Mouse (Mus musculus) cerebellum, adult 11-12 months (tissue): ENCODE data around the gene Exoc4.

Experiments used
- DNase-seq: peaks from one replicate; pipeline ENCODE4 v3.0.0; 2022

Exoc4 gene

GRCm38 (mm10) chr6:33681778-33682640, 433.1 kb downstream of the Exoc4 start:
- DNase-seq: peak; percentile 21

DNA sequence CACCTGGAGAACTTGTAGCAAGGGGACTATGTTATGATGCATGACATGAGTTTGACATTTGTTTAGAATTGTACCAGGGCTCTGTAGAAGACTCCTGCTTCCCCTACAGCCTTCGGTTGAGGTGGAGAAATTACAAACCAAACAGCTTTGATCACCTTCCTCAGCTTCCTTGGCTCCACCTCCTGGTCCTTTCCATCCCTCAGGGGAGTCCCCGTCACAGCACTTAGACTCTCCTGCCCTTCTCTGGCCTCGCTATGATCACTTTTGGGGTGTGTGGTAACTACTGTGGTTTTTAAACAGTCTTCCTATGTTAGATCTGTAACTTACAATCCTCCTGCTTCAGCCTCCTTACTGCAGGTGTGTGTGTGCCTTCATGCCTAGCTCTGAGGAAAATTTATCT, 434.6 kb downstream of the Exoc4 start:
- no peak for DNase-seq

GRCm38 (mm10) chr6:33685321-33685720, 436.4 kb downstream of the Exoc4 start:
- DNase-seq: no peak

DNA sequence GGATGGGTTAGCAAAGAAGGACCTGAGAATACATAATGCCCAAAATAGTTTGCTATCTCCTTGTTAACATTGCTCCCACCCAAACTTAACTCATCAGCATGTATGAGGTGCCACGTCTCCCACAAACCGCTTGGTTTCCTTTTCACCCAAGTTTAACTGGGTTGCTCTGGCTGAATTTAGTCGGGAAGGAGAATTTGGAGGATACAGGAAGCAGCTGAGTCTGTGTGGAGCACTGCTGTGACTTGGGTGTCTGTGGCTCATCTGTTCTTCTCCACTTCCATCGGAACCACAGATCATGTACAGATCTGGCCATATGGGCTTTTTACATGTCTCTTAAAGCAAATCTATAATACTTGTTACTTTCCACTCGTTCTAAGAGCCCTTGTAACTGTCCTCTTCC, 441.7 kb downstream of the Exoc4 start:
- no peak for DNase-seq

DNA sequence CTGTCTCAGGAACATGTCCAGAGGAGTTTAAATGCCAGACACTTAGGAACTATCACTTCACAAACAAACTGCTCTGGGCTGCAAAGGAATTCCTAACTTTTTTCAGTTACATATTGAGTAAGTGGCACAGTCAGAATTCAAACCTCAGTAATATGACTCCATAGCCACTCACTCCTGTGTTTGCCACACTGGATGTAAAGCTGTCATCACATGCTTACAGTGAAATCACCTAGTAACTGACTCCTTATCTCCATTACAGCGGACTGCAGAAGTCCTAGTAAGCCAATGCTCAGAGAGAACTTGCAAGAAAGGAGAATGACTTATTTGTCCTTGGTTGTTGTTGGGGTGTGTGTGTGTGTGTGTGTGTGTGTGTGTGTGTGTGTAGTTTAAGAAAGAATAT, 448.1 kb downstream of the Exoc4 start:
- DNase-seq: no peak

- no peak for DNase-seq
Measured at GRCm38 (mm10) chr6:33708907-33709306, 460.0 kb downstream of the Exoc4 start.

DNA sequence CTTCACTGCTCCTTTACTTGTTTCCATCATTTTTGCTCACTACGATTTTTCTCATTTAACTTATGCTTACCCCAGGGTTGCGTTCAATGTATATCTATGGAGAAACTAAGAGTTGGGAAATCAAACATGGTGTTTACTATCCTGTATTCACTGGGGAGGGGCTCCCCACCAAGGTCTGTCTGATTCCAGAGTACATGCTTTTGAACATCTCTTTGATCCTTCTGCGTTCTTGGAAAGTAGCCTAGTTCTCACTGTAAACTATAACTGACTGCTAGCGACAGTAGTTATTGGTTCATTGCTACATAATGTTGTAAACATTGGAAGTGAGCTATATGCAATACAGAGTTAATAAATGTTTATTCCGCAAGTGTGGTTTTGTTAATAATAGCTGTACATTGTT, 460.5 kb downstream of the Exoc4 start:
- DNase-seq: no peak

DNA sequence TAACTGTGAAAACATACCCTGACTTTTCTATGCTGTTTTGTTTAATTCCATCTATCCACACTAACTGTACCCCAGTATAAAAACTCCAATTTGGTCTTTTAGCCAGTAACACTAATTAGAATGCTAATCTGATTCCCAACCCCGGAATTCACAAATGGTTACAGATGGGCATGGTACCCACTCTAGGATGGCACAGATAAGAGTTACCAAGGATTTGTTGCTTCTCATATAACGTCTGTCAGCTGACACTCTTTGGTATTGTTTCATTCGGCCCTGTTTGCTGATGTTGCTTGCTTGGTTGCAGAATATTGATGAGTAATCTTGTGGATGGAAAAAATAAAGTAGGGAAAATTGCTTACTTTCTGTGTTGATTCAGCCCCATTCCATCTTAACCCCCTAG, 462.9 kb downstream of the Exoc4 start:
- DNase-seq: no peak

DNA sequence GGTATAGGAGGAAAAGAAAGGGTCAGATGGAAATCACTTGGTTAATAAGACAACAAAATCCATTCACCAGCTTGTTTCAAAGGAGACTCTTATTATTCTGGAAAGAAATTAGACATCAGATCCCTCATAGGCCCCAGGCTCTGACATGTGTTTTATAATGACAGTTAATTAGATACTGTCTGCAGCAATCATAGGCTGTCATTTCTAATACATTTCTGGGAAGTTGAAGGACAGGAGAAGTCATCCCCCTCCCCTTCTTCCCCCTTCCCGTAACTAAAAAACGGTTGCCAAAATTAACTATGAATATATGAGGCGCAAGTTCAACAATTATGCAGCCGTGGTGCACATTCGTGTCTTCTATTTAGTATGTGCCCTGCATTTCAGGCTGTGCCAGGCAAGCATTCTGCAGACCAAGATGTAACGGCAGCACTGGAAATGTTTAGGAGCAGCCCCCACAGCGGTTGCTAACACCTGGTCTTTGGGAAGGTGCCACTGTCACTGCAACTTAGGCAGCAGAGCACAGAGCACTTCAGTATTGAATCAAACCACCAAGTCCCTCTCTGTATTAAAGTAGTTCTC, 463.7 kb downstream of the Exoc4 start:
- no peak for DNase-seq

- no peak for DNase-seq
Measured at GRCm38 (mm10) chr6:33716254-33716965, 467.5 kb downstream of the Exoc4 start.

GRCm38 (mm10) chr6:33721166-33721565, 472.3 kb downstream of the Exoc4 start:
- DNase-seq: no peak

DNA sequence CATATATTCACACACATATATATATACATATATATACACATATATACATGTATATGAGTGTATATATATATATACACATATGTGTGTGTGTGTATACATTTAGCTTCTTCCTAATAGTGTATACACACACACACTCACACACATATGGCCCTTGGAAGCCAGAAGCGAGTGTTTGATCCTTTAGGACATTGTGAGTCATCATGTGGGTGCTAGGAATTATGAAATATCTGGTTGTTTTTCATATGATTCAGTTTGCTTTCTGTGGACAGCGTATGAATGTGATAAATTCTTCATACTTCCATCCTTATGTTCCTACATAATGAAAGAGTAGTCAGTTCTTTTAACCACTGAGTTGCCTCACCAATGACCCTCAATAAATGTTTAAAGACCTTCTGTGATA, 473.9 kb downstream of the Exoc4 start:
- no peak for DNase-seq

DNA sequence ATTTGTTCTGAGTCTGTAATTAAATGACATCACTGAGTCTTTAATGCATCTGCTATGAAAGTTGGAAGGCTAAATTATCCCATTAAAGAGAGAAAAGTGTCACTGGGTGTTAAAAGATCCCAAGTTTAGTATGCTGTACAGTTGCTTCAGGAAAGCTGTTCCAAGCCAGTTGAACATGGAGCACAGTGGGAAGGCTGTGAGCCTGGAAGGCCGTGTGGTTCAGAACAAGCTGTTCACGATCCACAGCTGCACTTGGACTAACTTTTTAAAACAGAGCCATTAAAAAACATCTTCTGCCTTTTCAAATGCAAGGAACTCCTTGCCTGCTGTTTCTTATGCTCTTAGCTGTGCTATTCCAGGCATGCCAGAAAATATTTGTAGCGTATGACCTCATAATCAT, 475.7 kb downstream of the Exoc4 start:
- DNase-seq: no peak

- DNase-seq: no peak
Measured at GRCm38 (mm10) chr6:33727271-33727670, 478.4 kb downstream of the Exoc4 start.

GRCm38 (mm10) chr6:33732214-33732613, 483.3 kb downstream of the Exoc4 start:
- no peak for DNase-seq

DNA sequence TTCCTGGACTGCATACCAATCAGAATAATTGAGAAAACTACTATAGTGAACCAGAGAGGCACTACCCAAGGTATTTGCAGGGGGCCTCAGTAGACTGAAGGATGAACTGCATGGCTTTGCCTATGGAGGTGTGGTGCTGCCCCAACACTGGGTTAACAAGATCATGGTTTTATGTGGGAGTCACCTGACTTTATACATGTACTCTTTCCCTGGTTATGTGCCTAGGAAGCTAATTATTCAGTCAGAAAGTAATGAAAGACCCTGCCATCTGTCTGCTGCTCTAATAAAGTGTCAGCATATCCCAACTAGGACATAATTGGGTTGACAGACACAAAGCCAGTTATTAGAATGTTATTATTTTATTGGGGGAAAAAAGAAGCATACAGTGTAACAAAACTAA, 484.7 kb downstream of the Exoc4 start:
- no peak for DNase-seq

DNA sequence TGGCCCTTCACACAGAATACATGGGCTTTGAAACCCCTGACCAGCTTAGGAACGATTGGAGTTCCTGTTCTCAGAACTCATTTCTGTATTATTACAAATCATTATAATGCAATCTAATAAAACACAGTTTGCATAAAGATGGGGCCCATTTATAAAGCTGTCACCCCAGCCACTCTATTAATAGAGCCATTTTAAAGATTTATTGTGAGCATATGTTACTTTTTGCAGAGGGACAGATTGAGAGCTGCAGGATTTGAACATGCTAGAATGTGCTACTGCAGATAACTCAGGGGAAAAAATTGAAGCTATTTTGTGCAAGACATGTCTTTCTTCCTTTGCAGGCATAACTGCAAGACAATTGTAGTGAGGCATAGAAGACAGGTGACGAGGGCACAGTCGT, 485.1 kb downstream of the Exoc4 start:
- DNase-seq: no peak

- no peak for DNase-seq
Measured at GRCm38 (mm10) chr6:33738857-33739291, 490.0 kb downstream of the Exoc4 start.

DNA sequence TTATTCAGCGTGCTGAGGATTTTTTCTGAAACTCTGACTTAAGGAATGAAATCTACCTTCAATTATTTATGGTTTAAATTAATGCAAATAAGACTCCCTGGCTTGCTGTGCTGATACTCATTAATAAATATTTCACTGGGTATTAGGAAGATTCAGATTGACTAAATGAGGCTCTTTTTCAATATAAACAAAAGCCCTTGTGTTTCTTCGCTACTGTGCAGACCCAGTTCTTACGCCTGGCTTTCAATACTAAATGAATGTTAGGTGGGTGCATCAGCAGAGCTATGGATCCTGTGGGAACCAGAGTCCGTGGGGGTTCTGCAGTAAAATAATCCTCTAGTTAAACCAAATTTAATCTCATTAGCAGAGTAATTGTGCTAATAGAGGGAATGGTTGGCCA, 490.4 kb downstream of the Exoc4 start:
- DNase-seq: no peak

DNA sequence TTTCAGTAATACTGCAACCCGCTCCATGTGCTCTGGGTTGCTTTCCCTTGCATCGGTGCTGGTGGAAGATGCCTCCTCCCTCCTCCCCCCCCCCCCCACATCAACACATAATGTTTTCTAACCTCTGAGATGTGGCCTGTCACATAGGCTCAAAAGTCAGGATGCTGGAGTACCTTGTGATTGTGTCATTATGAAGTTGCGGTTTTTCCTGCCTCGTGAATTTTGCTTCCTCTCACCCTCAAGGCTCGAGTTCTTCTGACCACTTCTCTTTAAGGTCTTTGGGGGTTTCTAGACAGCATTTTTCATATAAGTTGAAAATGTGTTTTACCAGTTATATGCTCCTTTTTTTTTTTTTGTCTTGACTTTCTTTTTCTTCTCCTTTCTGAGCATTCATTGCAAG, 507.1 kb downstream of the Exoc4 start:
- DNase-seq: no peak

DNA sequence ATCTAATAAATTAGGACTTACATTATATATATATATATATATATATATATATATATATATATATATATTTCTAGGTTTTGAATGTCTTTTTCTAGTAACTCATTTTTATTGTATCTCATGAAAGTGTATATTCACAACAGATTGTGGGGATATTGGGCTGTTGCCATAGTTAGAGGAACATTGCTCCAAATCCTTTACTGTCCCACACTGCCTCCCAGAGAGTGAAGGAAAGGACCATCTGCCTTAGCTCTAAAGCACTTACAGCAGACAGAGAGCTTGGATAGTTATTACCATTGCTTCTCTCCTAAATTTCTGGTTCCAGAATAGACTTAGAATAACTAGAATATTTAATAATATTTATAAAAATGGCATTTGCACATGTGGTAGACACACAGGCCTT, 512.7 kb downstream of the Exoc4 start:
- peak; percentile 54 for DNase-seq

DNA sequence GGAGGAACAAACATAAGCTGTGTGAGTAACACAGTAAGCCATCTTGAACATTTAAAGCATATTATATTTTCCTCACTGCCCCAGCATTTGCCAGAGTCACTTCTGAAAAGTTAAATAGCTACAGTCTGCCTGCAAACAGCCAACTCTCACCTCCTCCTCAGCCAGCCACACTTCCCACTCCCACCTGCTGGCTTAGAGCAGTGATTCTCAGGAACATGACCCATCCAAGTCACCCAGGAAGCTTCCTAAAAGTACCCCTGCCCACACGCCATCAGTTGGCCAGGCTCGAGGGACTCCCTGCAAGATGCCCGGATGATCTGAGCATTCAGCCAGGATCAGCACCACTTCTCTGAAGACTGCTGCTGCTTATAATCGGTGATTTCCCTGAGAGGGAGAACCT, 514.4 kb downstream of the Exoc4 start:
- peak; percentile 13 for DNase-seq

DNA sequence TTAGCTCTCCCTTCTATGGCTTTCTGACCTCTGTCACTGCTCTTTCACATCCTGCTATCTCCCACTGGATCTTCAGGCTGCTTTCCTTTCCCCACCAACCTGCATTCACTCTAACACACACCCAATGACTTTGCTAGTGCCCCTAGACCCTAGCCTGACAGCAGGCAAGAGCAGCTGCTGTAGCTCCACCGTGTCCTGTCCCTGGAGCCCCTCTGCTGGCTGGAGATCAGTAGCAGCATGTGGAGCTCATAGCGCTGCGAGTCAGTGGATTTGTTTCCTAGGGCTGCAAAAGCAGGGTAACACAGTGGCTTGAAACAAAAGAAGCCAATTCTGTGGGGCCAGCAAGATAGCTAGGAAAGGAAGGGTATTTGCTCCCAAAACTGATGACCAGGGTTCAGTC, 515.1 kb downstream of the Exoc4 start:
- peak; percentile 27 for DNase-seq

GRCm38 (mm10) chr6:33769251-33769650, 520.4 kb downstream of the Exoc4 start:
- no peak for DNase-seq
